Mouse (Mus musculus) activated CD4-positive, CD25-positive, alpha-beta regulatory T cell, adult 9 weeks (primary cell): ENCODE data around the gene Neurl1b. TPM values are rescaled to one million over a fixed set of nuclear protein-coding genes. Genes with fewer than 3 reads are reported as not detected.

Source experiments
- polyA plus RNA-seq: library from polyadenylated mRNA; unstranded; fragments of 100-300 nt; shearing (Covaris generic); gene quantifications from one replicate; pipeline ENCODE4 v1.2.1, GENCODE M21; 2017

Neurl1b gene
- polyA plus RNA-seq: not detected

GRCm38 (mm10) chr17:26414523-26415354 is at the start of gene Neurl1b:
Gene Neurl1b, plus strand, starts transcription at chr17:26414829.

Other genes starting within 250 kb of the Neurl1b start
- gene Pdia2, start 215.7 kb upstream of the Neurl1b start, polyA plus RNA-seq: not detected
- 8.3 TPM for gene Rgs11, start 211.9 kb upstream of the Neurl1b start, polyA plus RNA-seq
- not detected for gene Arhgdig, start 207.0 kb upstream of the Neurl1b start, polyA plus RNA-seq
- 26.4 TPM for gene Fam234a, start 170.6 kb upstream of the Neurl1b start, polyA plus RNA-seq
- gene Luc7l, start 161.9 kb upstream of the Neurl1b start, polyA plus RNA-seq: 108 TPM
- gene Ergic1, start 146.7 kb downstream of the Neurl1b start, polyA plus RNA-seq: 99.2 TPM
- gene Dusp1, start 147.3 kb downstream of the Neurl1b start, polyA plus RNA-seq: 21.7 TPM
- 368 TPM for gene Atp6v0e, start 248.4 kb downstream of the Neurl1b start, polyA plus RNA-seq